Mouse (Mus musculus) spleen, postnatal 4 days (tissue): ENCODE measurements at regions not wholly inside any gene's neighbourhood (a gene's known extent, or its start where the extent isn't known, plus 50 kb on each side); places are given as distances from the start of the nearest gene placed in this dataset.

ENCODE experiments used
- DNase-seq, 2 experiments: peaks; one replicate each; pipeline ENCODE4 v3.0.0; 2022; ENCODE audit warnings: low spot score in 2 of 2

- no peak for DNase-seq
Observed at GRCm38 (mm10) chr5:119060886-119061285, 500.4 kb downstream of the Med13l start.

- DNase-seq = no peak
Observed at GRCm38 (mm10) chr5:119062478-119062877, 502.0 kb downstream of the Med13l start.

GRCm38 (mm10) chr5:119066666-119067065 is 506.2 kb downstream of the Med13l start:
- no peak for DNase-seq

- no peak for DNase-seq
Observed at GRCm38 (mm10) chr5:119069765-119070333, 509.4 kb downstream of the Med13l start.

- DNase-seq = no peak
Observed at GRCm38 (mm10) chr5:119072712-119073111, 512.2 kb downstream of the Med13l start.

- DNase-seq = no peak
Observed at GRCm38 (mm10) chr5:119080747-119081146, 520.3 kb downstream of the Med13l start.

- DNase-seq = no peak
Observed at GRCm38 (mm10) chr5:119082895-119083294, 522.4 kb downstream of the Med13l start.

- no peak for DNase-seq
Observed at GRCm38 (mm10) chr5:119097576-119098193, 537.2 kb downstream of the Med13l start.

- no peak for DNase-seq
Observed at GRCm38 (mm10) chr5:119099817-119100216, 539.3 kb downstream of the Med13l start.

GRCm38 (mm10) chr5:119103503-119103902 is 543.0 kb downstream of the Med13l start:
- DNase-seq = no peak

- no peak for DNase-seq
Observed at GRCm38 (mm10) chr5:119107898-119108297, 547.4 kb downstream of the Med13l start.

GRCm38 (mm10) chr5:119109501-119109900 is 549.0 kb downstream of the Med13l start:
- DNase-seq = no peak

GRCm38 (mm10) chr5:119114074-119114473 is 553.6 kb downstream of the Med13l start:
- no peak for DNase-seq

- no peak for DNase-seq
Observed at GRCm38 (mm10) chr5:119125745-119126144, 544.7 kb upstream of the Tbx3 start.

- no peak for DNase-seq
Observed at GRCm38 (mm10) chr5:119130176-119130575, 540.3 kb upstream of the Tbx3 start.

GRCm38 (mm10) chr5:119131461-119131860 is 539.0 kb upstream of the Tbx3 start:
- no peak for DNase-seq

GRCm38 (mm10) chr5:119133378-119133777 is 537.1 kb upstream of the Tbx3 start:
- DNase-seq = no peak

- DNase-seq = no peak
Observed at GRCm38 (mm10) chr5:119136916-119137315, 533.6 kb upstream of the Tbx3 start.

GRCm38 (mm10) chr5:119137409-119137808 is 533.1 kb upstream of the Tbx3 start:
- DNase-seq = no peak

- no peak for DNase-seq
Observed at GRCm38 (mm10) chr5:119137821-119138221, 532.6 kb upstream of the Tbx3 start.

- DNase-seq = no peak
Observed at GRCm38 (mm10) chr5:119138293-119138692, 532.2 kb upstream of the Tbx3 start.

- no peak for DNase-seq
Observed at GRCm38 (mm10) chr5:119139336-119139735, 531.1 kb upstream of the Tbx3 start.

GRCm38 (mm10) chr5:119139816-119140215 is 530.7 kb upstream of the Tbx3 start:
- no peak for DNase-seq

GRCm38 (mm10) chr5:119143411-119143810 is 527.1 kb upstream of the Tbx3 start:
- no peak for DNase-seq
